Mouse (Mus musculus): ENCODE data around the gene Xpnpep1.

DNA sequence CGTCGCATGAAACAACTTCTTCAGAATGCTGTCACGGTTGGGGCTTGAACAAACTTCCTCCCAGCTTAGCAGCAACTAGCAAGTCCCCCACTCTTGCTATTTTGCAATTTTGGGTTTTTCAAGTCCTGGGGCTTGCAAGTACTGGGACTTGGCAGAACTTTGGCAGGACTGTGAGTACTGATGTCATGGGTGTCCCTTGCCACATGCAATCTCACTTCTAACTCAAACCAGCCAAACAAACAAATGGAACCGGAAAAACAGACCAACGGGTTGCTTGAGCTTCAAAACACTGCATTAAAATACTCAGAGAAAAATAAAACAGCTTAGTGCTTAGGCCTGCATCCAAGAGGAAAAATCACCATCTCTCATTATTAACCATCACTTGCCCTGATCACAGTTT is 7.2 kb upstream of the Xpnpep1 start:
- no peak for TF ChIP-seq CTCF (conservative IDR thresholded peaks at IDR 0.05; ENCODE audit: low read length)
- TF ChIP-seq NANOG (IDR thresholded peaks at IDR 0.05; ENCODE audit: borderline replicate concordance, low read length) = no peak
- TF ChIP-seq POU5F1 (IDR thresholded peaks at IDR 0.05; ENCODE audit: borderline replicate concordance, low read length) = no peak

Data from E14TG2a.4 (cell line).